8 mouse cellular contexts compared by ENCODE assay signal in the genomic region with DNA sequence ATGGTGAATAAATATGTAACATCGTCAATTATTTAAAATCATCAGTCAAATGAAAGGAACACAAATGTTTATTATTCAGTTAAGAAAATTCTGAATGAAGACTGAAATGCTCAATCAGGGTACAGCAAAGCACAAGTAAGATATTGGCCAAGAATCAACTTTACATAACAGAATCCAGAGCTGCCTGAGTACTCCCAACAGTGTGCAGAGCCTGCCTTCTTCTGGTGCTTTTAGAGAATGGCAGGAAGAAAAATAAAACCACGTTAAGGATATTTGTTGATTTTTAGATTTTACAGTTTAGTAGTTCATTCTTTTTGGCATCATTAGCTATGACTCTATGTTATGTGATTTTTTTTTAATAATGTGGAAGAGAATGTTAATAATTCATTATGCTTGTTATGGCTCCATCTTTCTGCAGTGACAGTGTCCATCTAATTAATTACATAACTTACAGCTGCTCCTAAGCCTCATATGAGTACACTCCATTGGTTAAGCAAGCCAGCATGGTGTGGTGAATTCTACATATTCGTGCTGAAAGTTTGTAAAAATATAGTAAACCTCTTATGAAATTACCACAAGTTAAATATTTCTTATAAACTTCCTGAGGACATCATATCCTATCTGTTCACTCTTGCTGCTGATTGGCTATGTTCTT.
A peak's percentile ranks its signal among the peaks of the same experiment; 100 is the strongest.
DNase-seq lines count a peak whose midpoint lies in the region; ATAC-seq and TF ChIP-seq lines count a peak whose summit lies in the region.
"Had no signal": no experiment of that assay in that cellular context is flagged by ENCODE, and none has a peak within 500 bp of the region (broad histone marks: within the 10 kb centered on the region; RNA-seq: fewer than 3 reads in every experiment).

No protein-coding gene starts in this region.

- 0 out of 2 replicates have a peak, but pooled peaks have one; percentile 75 for ATAC-seq in forebrain, embryonic 12.5 days (ENCODE audit: low FRiP score)
- peak; percentile 97 for ATAC-seq in midbrain, embryonic 15.5 days (replicated peaks)
- no peak for ATAC-seq in erythroblast, adult 5-6 weeks (replicated peaks; ENCODE audit: low FRiP score, poor library complexity, severe bottlenecking)

- H3K4me1 ChIP-seq in forebrain, embryonic 12.5 days: no peaks in the 10 kb centered on the region
- no peaks in the 10 kb centered on the region for H3K4me1 ChIP-seq in midbrain, embryonic 15.5 days

- no peak overlapping the region for H3K27ac ChIP-seq in layer of hippocampus, adult 2 months
- H3K27ac ChIP-seq in forebrain, embryonic 12.5 days: no peak overlapping the region
- H3K27ac ChIP-seq in midbrain, embryonic 15.5 days: no peak overlapping the region

- no peak overlapping the region for H3K9ac ChIP-seq in forebrain, embryonic 12.5 days
- no peak overlapping the region for H3K9ac ChIP-seq in midbrain, embryonic 15.5 days

- peak; percentile 94 for TF ChIP-seq CTCF in layer of hippocampus, adult 2 months (conservative IDR thresholded peaks at IDR 0.05)

- H3K36me3 ChIP-seq in forebrain, embryonic 12.5 days (replicated peaks): no peaks in the 10 kb centered on the region
- no peaks in the 10 kb centered on the region for H3K36me3 ChIP-seq in midbrain, embryonic 15.5 days (replicated peaks)

- peak; percentile 30 to 39 for DNase-seq in layer of hippocampus, adult 2 months (ENCODE audit: low spot score in 2 of 2)
- no peak for DNase-seq in layer of hippocampus, adult 9-11 months
- peak; percentile 3 for DNase-seq in ZHBTc4 (ENCODE audit: low read depth, low spot score)
- DNase-seq in spleen, adult 18-20 months: no peak
- DNase-seq: adrenal gland, postnatal 25 days had no signal

- H3K9me3 ChIP-seq in forebrain, embryonic 12.5 days: no peaks in the 10 kb centered on the region
- H3K9me3 ChIP-seq in midbrain, embryonic 15.5 days: no peaks in the 10 kb centered on the region

- H3K4me2 ChIP-seq in forebrain, embryonic 12.5 days: no peak overlapping the region
- no peak overlapping the region for H3K4me2 ChIP-seq in midbrain, embryonic 15.5 days

- WGBS in forebrain, embryonic 12.5 days: 57% methylated on average over 3 of the region's 3 CpGs
- 53% methylated on average over 3 of the region's 3 CpGs for WGBS in midbrain, embryonic 15.5 days

- H3K4me3 ChIP-seq in layer of hippocampus, adult 2 months: no peak overlapping the region
- no peak overlapping the region for H3K4me3 ChIP-seq in forebrain, embryonic 12.5 days (replicated peaks)
- H3K4me3 ChIP-seq in midbrain, embryonic 15.5 days: no peak overlapping the region

- no peaks in the 10 kb centered on the region for H3K27me3 ChIP-seq in forebrain, embryonic 12.5 days
- no peaks in the 10 kb centered on the region for H3K27me3 ChIP-seq in midbrain, embryonic 15.5 days (replicated peaks)

Comparison
In these comparisons a context has a peak if more than half of its experiments do, and no peak if none do; other contexts are left out.
1. DNase-seq: peak in layer of hippocampus, adult 2 months (2 of 2) and ZHBTc4 (single experiment); none in layer of hippocampus, adult 9-11 months (single experiment) and spleen, adult 18-20 months (0 of 2).